Mouse (Mus musculus) heart, embryonic 14.5 days (tissue): ENCODE data around the gene Rbbp5. TPM values are rescaled to one million over a fixed set of nuclear protein-coding genes. Genes with fewer than 3 reads are reported as not detected.

ENCODE experiments used
- ATAC-seq: fragments of 200-750 bp; cut with Nextera tagmentation; 2 replicates; pipeline ENCODE4 v1.8.0; 2017; ENCODE audit warnings: low read depth, moderate TSS enrichment; ENCODE audit not compliant: insufficient number of reproducible peaks, insufficient read depth, low FRiP score
- H3K27ac ChIP-seq, 2 experiments: fragments of 200-500 bp in 1 of 2; fragments of 300-500 bp in 1 of 2; sonication (generic) in 1 of 2; replicated peaks in 1 of 2; 2 replicates each; pipeline ENCODE4 v1.5.1; 2012 to 2014; ENCODE audit warnings: low read depth in 2 of 2, low read length in 2 of 2, control low read depth in 1 of 2, mild to moderate bottlenecking in 1 of 2, mixed read lengths in 1 of 2; ENCODE audit not compliant: control insufficient read depth in 1 of 2, insufficient read depth in 1 of 2
- H3K27me3 ChIP-seq: fragments of 300-500 bp; sonication (generic); 2 replicates; pipeline ENCODE4 v1.6.1; 2014; ENCODE audit warnings: mild to moderate bottlenecking, low read length, control low read depth; ENCODE audit not compliant: control insufficient read depth, insufficient read depth
- H3K36me3 ChIP-seq: fragments of 300-500 bp; sonication (generic); 2 replicates; pipeline ENCODE4 v1.6.1; 2014; ENCODE audit warnings: mild to moderate bottlenecking, control low read depth, low read length, mixed read lengths; ENCODE audit not compliant: control insufficient read depth, insufficient read depth
- H3K4me1 ChIP-seq, 2 experiments: fragments of 200-500 bp in 1 of 2; fragments of 300-500 bp in 1 of 2; sonication (generic) in 1 of 2; 2 replicates each; pipeline ENCODE4 v1.6.1; 2012 to 2014; ENCODE audit warnings: low read length in 2 of 2, control low read depth in 1 of 2, mixed read lengths in 1 of 2; ENCODE audit not compliant: control insufficient read depth in 2 of 2, insufficient read depth in 2 of 2
- H3K4me2 ChIP-seq: fragments of 300-500 bp; sonication (generic); 2 replicates; pipeline ENCODE4 v1.6.1; 2014; ENCODE audit warnings: mild to moderate bottlenecking, low read length
- H3K4me3 ChIP-seq, 2 experiments: fragments of 200-500 bp in 1 of 2; fragments of 300-500 bp in 1 of 2; sonication (generic) in 1 of 2; 2 replicates each; pipeline ENCODE4 v1.5.1; 2012 to 2014; ENCODE audit warnings: low read length in 2 of 2, mild to moderate bottlenecking in 2 of 2, control low read depth in 1 of 2, low read depth in 1 of 2, moderate library complexity in 1 of 2; ENCODE audit not compliant: control insufficient read depth in 1 of 2, insufficient read depth in 1 of 2
- H3K9ac ChIP-seq: fragments of 300-500 bp; sonication (generic); 2 replicates; pipeline ENCODE4 v1.6.1; 2014; ENCODE audit warnings: mild to moderate bottlenecking, low read length
- H3K9me3 ChIP-seq: fragments of 300-500 bp; sonication (generic); 2 replicates; pipeline ENCODE4 v1.6.1; 2016; ENCODE audit warnings: low read length, control low read depth; ENCODE audit not compliant: control insufficient read depth
- WGBS: fragments of 180-500 bp; shearing (Covaris S2); extraction: QIAGEN DNeasy Blood & Tissue Kit; methylation state at CpG from one replicate; pipeline ENCODE4 v1.1.7; 2014; 5-methylcytosine and 5-hydroxymethylcytosine counted together
- polyA plus RNA-seq: library from polyadenylated mRNA; unstranded; fragments of >200 nt; fragmentation: Nextera tagmentation; extraction: Ambion mirVana; gene quantifications from 2 replicates; pipeline ENCODE4 v1.2.1, GENCODE M21; 2014

Rbbp5 gene
- 27.3 and 27.7 TPM in 2 replicates for polyA plus RNA-seq

GRCm38 (mm10) chr1:132476928-132477691 is at the start of gene Rbbp5:
Gene Rbbp5, plus strand, starts transcription at chr1:132477365.
- under 1% methylated on average over 43 of the region's 43 CpGs for WGBS

GRCm38 (mm10) chr1:132430818-132431217 is 46.3 kb upstream of the Rbbp5 start:
- no peak overlapping the region for H3K9ac ChIP-seq
- peaks cover 4 to 6% of the 10 kb centered on the region in 2 experiments; a peak in 3 of 4 replicates for H3K4me1 ChIP-seq
- H3K27ac ChIP-seq: no peak overlapping the region
- H3K4me2 ChIP-seq: no peak overlapping the region
- no peak for ATAC-seq
- no peak overlapping the region for H3K4me3 ChIP-seq
- no peaks in the 10 kb centered on the region for H3K27me3 ChIP-seq
- WGBS: 83% methylated on average over 3 of the region's 3 CpGs
- H3K9me3 ChIP-seq: no peaks in the 10 kb centered on the region
- H3K36me3 ChIP-seq: peaks cover 14% of the 10 kb centered on the region

More at GRCm38 (mm10) chr1:132476928-132477691, at the start of gene Rbbp5:
- Histone ChIP-seq H3K4me3 (peak within 1 kb of the TSS; percentile 87 to 94), H3K9me3 (no peaks in the 10 kb centered on the region), H3K9ac (peak within 1 kb of the TSS; percentile 76), H3K4me2 (peak within 1 kb of the TSS; percentile 81), H3K27me3 (no peaks in the 10 kb centered on the region), H3K4me1 (peaks cover 0 to 11% of the 10 kb centered on the region in 2 experiments; a peak in 2 of 4 replicates), H3K27ac (peak within 1 kb of the TSS; percentile 60 to 65), H3K36me3 (no peaks in the 10 kb centered on the region)
- peak; percentile 85 for ATAC-seq

- Histone ChIP-seq H3K9me3 (no peaks in the 10 kb centered on the region), H3K27ac (no peak overlapping the region), H3K9ac (no peak overlapping the region), H3K4me1 (peaks cover 4 to 6% of the 10 kb centered on the region in 2 experiments; a peak in 3 of 4 replicates), H3K27me3 (no peaks in the 10 kb centered on the region), H3K36me3 (peaks cover 14% of the 10 kb centered on the region), H3K4me3 (no peak overlapping the region), H3K4me2 (no peak overlapping the region)
- 56% methylated on average over 9 of the region's 9 CpGs for WGBS
- ATAC-seq: no peak
Measured at GRCm38 (mm10) chr1:132431716-132432115, 45.4 kb upstream of the Rbbp5 start.

GRCm38 (mm10) chr1:132433349-132433748 is 43.8 kb upstream of the Rbbp5 start:
- H3K36me3 ChIP-seq: peaks cover 14% of the 10 kb centered on the region
- ATAC-seq: no peak
- 88% methylated on average over 5 of the region's 5 CpGs for WGBS
- H3K9me3 ChIP-seq: no peaks in the 10 kb centered on the region
- no peak overlapping the region for H3K4me3 ChIP-seq
- H3K4me2 ChIP-seq: no peak overlapping the region
- H3K27ac ChIP-seq: no peak overlapping the region
- H3K4me1 ChIP-seq: peaks cover 4 to 6% of the 10 kb centered on the region in 2 experiments; a peak in 3 of 4 replicates
- no peaks in the 10 kb centered on the region for H3K27me3 ChIP-seq
- no peak overlapping the region for H3K9ac ChIP-seq

- H3K27me3 ChIP-seq: no peaks in the 10 kb centered on the region
- no peak overlapping the region for H3K4me3 ChIP-seq
- no peak overlapping the region for H3K4me2 ChIP-seq
- H3K9me3 ChIP-seq: no peaks in the 10 kb centered on the region
- H3K27ac ChIP-seq: no peak overlapping the region
- peaks cover 4 to 6% of the 10 kb centered on the region in 2 experiments; a peak in 3 of 4 replicates for H3K4me1 ChIP-seq
- WGBS: 89% methylated on average over 12 of the region's 12 CpGs
- peaks cover 14% of the 10 kb centered on the region for H3K36me3 ChIP-seq
- H3K9ac ChIP-seq: no peak overlapping the region
- ATAC-seq: no peak
Measured at GRCm38 (mm10) chr1:132434032-132434431, 43.1 kb upstream of the Rbbp5 start.

GRCm38 (mm10) chr1:132436320-132436958 is 40.7 kb upstream of the Rbbp5 start:
- Histone ChIP-seq H3K36me3 (peaks cover 33% of the 10 kb centered on the region), H3K4me1 (peaks cover 4 to 6% of the 10 kb centered on the region in 2 experiments; a peak in 3 of 4 replicates), H3K9ac (no peak overlapping the region), H3K27ac (peak overlapping the region in 1 of 2 experiments; percentile 16; a peak in 1 of 4 replicates), H3K4me3 (no peak overlapping the region), H3K4me2 (no peak overlapping the region), H3K9me3 (no peaks in the 10 kb centered on the region), H3K27me3 (no peaks in the 10 kb centered on the region)
- whole genome bisulfite sequencing: 74% methylated on average over 4 of the region's 4 CpGs
- ATAC-seq: no peak

- WGBS: 81% methylated on average over 1 of the region's 1 CpGs
- Histone ChIP-seq H3K9me3 (no peaks in the 10 kb centered on the region), H3K27ac (no peak overlapping the region), H3K4me3 (no peak overlapping the region), H3K4me2 (no peak overlapping the region), H3K9ac (no peak overlapping the region), H3K27me3 (no peaks in the 10 kb centered on the region), H3K4me1 (peaks cover 2 to 3% of the 10 kb centered on the region in 2 experiments; a peak in 2 of 4 replicates), H3K36me3 (peaks cover 36% of the 10 kb centered on the region)
- no peak for ATAC-seq
Measured at GRCm38 (mm10) chr1:132436960-132437359, 40.2 kb upstream of the Rbbp5 start.
